Mouse (Mus musculus) heart, postnatal 25 days (tissue): Measurements from ENCODE around the gene Lrg1. TPM values are rescaled to one million over a fixed set of nuclear protein-coding genes. Genes with fewer than 3 reads are reported as not detected.
"Not testable (repeated sequence)": the region's sequence is repeated elsewhere in the genome, so short reads cannot be mapped to it uniquely, and the experiment has no call there.

Experiments
- DNase-seq: peaks from one replicate; pipeline ENCODE4 v3.0.0; 2022; ENCODE audit warnings: low spot score
- intact Hi-C: fragments of 180-260 bp; cut with DNase I; formaldehyde crosslinking; loops from one replicate; pipeline ENCODE4 v1.15.1; 2025
- total RNA-seq, 2 experiments: library from RNA; stranded (reverse); gene quantifications; 2 replicates each; pipeline ENCODE4 v1.2.3; 2021

Lrg1 gene
- total RNA-seq, 2 experiments from 2014 or later = 53.8 to 55.0 TPM

DNA sequence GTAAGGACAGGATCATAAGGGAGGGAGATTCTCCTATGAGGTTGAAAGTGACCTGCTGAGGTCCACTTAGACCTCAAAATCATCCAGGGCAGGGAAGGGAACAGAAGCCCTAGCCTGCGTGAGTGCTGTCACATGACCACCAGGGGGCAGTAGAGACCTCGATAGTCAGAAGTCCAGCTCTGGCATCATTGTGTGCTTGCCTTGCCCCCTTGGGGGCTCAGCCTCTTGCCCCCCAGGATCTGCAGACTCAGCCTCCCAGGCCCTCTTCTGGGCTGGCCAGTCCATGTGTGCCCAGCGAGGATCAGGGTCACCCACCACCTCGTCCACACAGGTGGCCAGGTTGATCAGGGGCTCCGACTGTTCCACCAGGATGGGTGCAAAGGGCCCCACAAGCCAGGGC, 9.9 kb downstream of the Lrg1 start:
- intact Hi-C loops = loop anchor here (5.0 kb wide), 1 partner anchor 140 kb away; no protein-coding TSS in a partner anchor
- no peak for DNase-seq

GRCm38 (mm10) chr17:56111021-56111420, 10.8 kb downstream of the Lrg1 start:
- intact Hi-C loops = loop anchor here (5.0 kb wide), 1 partner anchor 141 kb away; no protein-coding TSS in a partner anchor
- DNase-seq = no peak

- no peak for DNase-seq
- intact Hi-C loops = loop anchor here (5.0 kb wide), 1 partner anchor 142 kb away; no protein-coding TSS in a partner anchor
These were observed 11.2 kb downstream of the Lrg1 start for GRCm38 (mm10) chr17:56110571-56110970.

DNA sequence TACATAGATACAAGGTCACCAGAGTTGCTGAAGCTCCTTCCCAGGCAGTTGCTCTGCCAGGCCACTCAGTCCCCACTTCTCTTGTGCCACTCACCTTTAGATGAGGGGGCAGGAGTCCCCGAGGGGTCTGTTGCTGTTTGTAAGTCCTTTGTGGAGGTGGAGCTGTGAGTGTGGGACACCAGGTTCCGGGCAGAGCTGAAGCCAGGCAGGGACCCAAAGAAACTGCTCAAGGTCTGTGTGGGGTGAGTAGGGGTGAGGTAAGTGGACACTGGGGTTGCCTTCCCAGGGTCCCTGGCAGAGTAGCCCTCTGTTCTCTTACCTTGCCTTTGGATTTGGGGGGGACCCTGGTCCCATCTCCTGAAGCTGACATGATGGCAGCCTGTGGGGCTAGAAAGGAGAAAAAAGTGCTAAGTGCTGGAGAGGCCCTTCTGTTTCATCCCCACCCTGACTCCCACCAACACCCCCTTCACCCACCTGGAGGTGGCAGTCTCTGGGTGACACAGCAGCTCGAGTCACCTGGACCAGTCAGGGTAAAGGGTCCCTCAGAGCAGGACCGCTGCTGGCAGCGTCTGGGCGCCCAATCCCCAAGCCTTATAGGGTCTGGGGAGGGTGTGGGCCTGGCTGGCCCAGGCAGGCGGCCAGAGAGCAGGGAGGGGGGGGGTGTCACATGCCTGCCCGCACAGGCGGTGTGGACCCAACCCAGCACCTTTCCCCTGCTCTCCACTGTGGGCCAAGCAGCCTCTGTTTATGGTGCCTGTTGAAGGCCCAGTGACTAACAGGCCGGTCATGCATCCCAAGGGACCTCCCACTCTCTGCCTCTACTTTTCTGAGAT, 12.4 kb downstream of the Lrg1 start, which contains the start of gene Plin4:
Plin4 (minus strand) TSS at position 585 of the 833 bp plus-strand sequence.
- peak; percentile 52 for DNase-seq
- intact Hi-C loops = loop anchor here (5.0 kb wide), 1 partner anchor 143 kb away; no protein-coding TSS in a partner anchor

DNA sequence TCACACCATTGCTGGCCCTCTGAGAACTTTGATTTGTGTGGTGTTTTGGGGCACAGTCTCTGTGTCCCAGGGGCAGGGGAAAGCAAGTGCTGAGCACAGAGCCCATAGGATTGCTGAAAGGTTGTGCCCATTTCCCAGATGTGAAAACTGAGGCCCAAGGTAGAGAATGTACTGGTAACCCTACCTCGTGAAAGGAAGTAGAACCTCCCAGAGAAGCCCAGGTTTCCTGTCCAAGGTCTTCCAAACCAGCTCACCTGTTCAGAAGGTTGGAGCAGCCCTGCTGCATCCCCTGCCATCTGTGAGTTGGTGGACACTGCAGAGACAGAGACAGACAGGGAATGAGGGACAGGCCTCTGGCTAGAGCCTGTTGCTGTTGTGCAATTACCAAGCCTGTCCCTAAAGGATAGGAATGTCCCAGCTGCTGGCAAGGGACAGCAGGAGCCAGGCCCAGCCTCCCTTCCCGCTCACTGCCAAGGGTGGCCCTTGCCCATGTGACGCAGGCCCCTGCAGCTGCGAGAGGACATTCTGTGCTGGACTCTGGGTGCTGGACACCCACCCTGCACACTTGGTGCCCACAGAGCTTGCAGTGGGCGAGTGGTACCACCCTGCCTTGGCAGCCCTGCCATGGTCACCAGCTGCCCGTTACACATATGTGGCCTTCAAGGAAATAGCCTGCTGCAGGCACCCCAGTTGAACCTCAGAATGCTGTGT, 13.3 kb downstream of the Lrg1 start:
- peak; percentile 85 for DNase-seq
- intact Hi-C loops = no loop called here

DNA sequence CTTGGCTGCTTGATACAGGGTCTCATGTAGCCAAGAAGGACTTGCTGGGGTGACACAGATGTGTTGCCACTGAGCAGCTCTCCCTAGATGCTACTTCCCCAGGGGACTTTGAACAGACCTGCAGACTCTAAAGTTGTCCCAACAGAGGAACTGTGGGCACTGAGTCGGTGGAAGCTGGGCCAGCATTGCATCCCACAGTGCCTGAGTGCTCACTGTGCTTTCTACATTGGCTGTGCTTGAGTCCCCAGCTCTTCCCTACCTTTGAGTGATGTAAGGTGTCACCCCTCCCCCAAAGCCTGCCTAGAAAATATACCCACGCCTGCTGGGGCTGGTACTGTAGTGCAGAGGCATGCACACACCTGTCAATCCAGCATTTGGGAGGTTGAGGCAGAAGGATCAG, 14.1 kb downstream of the Lrg1 start:
- intact Hi-C loops = no loop called here
- no peak for DNase-seq

- intact Hi-C loops = no loop called here
- no peak for DNase-seq
These were observed 14.8 kb downstream of the Lrg1 start for GRCm38 (mm10) chr17:56106981-56107380.

DNA sequence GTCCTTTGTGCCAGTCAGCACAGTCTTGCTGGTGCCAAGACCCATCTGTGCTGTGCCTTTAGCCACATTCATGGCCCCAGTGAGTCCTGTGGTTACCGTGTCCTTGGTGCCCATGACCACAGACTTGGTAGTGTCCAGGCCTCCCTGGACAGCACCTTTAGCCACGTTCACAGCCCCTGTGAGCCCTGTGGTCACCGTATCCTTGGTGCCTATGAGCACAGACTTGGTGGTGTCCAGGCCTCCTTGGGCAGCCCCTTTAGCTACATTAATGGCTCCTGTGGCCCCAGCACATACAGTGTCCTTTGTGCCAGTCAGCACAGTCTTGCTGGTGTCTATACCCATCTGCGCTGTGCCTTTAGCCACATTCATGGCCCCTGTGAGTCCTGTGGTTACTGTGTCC, 15.4 kb downstream of the Lrg1 start:
- intact Hi-C loops, DNase-seq: not testable (repeated sequence)

DNA sequence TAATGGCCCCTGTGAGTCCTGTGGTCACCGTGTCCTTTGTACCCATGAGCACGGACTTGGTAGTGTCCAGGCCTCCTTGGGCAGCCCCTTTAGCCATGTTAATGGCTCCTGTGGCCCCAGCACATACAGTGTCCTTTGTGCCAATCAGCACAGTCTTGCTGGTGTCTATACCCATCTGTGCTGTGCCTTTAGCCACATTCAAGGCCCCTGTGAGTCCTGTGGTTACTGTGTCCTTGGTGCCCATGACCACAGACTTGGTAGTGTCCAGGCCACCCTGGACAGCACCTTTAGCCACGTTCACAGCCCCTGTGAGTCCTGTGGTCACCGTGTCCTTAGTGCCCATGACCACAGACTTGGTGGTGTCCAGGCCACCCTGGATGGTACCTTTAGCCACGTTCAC, 17.0 kb downstream of the Lrg1 start:
- DNase-seq, intact Hi-C loops: not testable (repeated sequence)

DNA sequence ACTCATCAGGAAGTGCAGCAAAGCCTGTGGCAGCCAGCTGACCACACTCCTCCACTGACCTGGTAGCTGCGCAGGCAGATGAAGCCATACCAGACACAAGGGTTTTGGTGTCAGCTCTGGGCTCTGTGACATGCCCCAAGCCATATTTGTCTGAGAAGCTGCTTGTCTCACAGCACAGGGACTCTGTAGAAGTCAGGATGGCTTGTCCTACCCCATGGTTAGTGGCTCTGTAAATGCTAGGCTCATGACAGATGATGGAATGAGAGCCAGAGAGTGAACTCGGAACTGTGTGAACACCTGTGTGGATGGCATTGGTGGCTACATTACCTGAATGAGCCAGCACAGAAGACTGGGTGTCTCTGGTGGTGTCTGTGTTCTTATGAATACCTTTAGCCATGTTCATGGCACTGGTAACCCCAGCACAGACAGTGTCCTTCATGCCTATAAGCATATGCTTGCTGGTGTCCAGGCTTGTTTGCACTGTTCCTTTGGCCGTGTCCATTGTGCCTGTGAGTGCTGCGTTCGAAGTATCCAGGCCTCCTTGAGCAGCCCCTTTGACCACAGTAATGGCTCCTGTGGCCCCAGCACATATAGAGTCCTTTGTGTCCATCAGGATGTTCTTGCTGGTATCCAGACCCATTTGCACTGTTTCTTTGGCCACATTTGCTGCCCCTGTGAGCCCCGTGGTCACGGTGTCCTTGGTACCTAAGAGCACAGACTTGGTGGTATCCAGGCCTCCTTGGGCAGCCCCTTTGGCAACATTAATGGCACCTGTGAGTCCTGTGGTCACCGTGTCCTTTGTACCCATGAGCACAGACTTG, 18.1 kb downstream of the Lrg1 start:
- no peak for DNase-seq
- intact Hi-C loops = no loop called here

DNA sequence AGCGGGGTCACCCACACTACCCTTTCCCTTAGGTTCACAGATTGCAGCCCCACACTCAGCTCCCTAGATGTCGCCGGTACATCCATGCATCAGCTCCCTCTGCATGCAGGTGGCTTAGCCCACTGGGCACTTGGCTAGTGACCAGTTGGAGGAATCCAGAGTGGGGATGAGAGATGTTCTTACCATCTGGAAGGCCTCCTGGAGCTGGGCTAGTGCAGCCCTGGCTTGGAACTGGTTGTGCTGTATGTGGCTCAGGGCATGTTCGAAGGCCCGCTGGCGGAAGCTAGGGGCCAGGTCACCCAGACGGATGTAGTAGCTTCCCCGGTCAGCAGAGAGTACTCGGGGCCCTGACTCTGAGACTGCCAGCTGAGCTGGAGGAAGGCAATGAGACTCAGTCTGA, 18.9 kb downstream of the Lrg1 start:
- intact Hi-C loops = no loop called here
- DNase-seq = no peak

- DNase-seq = no peak
- intact Hi-C loops = no loop called here
These were observed 19.6 kb downstream of the Lrg1 start for GRCm38 (mm10) chr17:56102158-56102557.

DNA sequence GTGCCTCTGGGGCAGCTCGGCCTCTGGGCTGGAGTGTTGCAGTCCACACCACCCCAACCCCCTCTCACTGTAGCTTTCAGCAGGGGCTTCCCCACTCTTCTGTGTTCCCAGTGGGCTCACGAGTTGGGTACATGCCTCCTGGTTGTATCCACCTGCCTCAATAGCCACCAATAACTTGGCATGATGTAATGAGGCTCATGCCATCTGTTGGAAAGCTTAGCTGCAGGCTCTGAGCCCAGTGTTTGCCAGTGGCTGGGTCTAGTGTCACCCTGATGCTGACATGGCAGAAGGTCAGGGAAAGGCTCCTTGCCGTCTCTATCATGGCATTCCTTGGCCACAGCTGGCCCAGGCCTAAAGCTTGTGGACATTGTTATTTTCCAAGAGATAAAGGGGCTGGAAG, 21.0 kb downstream of the Lrg1 start:
- intact Hi-C loops = no loop called here
- DNase-seq = no peak

DNA sequence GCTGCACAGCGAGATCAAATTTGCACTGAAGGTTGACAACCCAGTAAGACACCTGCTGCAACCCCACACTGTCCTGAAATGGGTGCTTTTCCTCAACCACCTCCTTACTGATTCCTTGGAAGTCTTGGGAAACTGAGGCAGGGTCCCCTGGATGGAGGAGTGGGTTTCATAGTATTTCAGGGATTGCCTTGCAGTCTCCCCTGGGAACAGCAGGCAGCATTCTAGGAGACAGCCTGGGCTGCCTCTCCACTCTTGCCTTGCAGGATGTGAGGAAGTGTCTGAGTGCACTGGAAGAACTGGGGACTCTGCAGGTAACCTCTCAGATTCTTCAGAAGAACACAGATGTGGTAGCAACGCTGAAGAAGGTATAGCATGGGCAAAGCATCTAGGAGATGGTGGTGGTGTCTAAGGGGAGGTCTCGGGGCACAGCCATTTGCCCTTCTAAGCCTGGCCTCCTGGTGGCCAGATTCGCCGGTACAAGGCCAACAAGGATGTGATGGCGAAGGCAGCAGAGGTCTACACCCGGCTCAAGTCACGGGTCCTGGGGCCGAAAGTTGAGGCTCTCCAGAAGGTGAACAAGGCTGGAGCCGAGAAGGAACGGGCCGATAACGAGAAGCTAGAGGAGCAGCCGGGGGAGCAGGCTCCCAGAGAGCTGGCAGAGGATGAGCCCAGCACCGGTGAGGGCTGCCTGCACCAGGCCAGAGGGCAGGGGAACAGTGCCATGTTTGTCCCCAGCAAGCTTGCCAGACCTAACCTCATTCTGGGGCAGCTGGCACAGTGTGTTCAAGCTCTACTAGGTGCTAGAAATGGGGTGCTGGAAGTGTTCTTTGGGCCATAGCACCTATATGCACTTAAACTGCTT, 22.9 kb downstream of the Lrg1 start:
- DNase-seq = no peak
- intact Hi-C loops = no loop called here

GRCm38 (mm10) chr17:56098180-56098579, 23.6 kb downstream of the Lrg1 start:
- no peak for DNase-seq
- intact Hi-C loops = no loop called here

- no peak for DNase-seq
- intact Hi-C loops = no loop called here
These were observed 24.9 kb downstream of the Lrg1 start for GRCm38 (mm10) chr17:56096883-56097282.

DNA sequence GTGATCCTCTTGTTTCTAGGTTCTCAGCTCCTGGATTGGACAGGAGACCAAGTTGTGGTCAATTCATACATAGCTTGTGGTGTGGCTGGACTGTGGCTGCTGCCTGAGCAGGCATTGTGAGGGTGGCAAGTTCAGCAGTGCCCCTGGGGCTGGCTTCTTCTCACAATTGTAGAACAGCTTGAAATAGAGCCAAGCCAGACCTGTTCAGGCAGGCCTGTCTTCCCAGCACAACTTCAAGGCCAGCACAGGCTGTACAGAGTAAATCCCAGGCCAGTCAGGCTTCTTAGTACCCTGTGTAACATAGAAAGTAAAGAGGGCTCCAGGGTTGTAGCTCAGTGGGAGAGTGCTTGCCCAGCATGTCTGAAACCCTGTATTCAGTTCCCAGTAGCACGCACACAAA, 29.0 kb downstream of the Lrg1 start:
- intact Hi-C loops = no loop called here
- DNase-seq = no peak

DNA sequence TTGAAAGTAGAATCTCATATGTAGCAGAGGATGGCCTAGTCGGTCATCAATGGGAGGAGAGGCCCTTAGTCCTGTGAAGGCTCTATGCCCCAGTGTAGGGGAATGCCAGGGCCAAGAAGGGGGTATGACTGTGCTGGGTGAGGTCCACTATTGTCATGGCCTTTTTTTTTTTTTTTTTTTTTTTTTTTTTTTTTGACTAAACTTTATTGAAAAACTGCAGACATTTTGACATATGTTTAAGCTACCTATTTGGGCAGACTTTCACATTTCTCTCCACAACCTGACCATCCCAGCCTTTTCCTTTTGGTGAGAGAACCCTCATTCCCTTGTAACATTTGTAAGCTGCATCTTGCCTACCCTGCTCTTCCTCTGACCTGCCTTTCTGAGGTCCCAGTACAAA, 29.5 kb downstream of the Lrg1 start:
- no peak for DNase-seq
- intact Hi-C loops = no loop called here
